Mouse (Mus musculus) cortical plate, adult 2 months (tissue): Measurements from ENCODE around the gene Gm19345. TPM values are rescaled to one million over a fixed set of nuclear protein-coding genes. Genes with fewer than 3 reads are reported as not detected.

Experiments
- H3K27ac ChIP-seq: fragments of 200-500 bp; 2 replicates; pipeline ENCODE4 v1.5.1; 2012; ENCODE audit warnings: low read length, control low read depth, inconsistent platforms; ENCODE audit not compliant: insufficient read depth
- H3K4me1 ChIP-seq: fragments of 200-500 bp; 2 replicates; pipeline ENCODE4 v1.6.1; 2011; ENCODE audit warnings: low read length; ENCODE audit not compliant: control insufficient read depth, insufficient read depth
- H3K4me3 ChIP-seq: fragments of 200-500 bp; 2 replicates; pipeline ENCODE4 v1.5.1; 2011; ENCODE audit warnings: mild to moderate bottlenecking, low read length, control low read depth; ENCODE audit not compliant: insufficient read depth
- CTCF ChIP-seq: fragments of 200-500 bp; IDR thresholded peaks from 2 replicates; pipeline ENCODE4 v1.5.1; 2011; ENCODE audit warnings: mild to moderate bottlenecking, control low read depth, low read length; ENCODE audit not compliant: insufficient read depth; ENCODE audit errors: extremely low read depth
- POLR2A ChIP-seq: fragments of 200-500 bp; IDR thresholded peaks from 2 replicates; pipeline ENCODE4 v1.6.1; 2011; ENCODE audit warnings: mild to moderate bottlenecking, low read length, control low read depth; ENCODE audit not compliant: insufficient read depth; ENCODE audit errors: extremely low read depth
- polyA plus RNA-seq: library from polyadenylated mRNA; depleted of rRNA; stranded (reverse); fragments of >200 nt; gene quantifications from 2 replicates; pipeline ENCODE4 v1.2.3, GENCODE M21; 2012; rRNA removed

Gene Gm19345
- polyA plus RNA-seq, 1 experiment = 3.9 TPM

- TF ChIP-seq POLR2A (no peak), CTCF (no peak)
- no peaks in the 10 kb centered on the region; the same call in 1 of the 2 replicates for H3K4me1 ChIP-seq
- H3K27ac ChIP-seq = no peak overlapping the region
- no peak overlapping the region for H3K4me3 ChIP-seq
Measured at GRCm38 (mm10) chr7:19871137-19871621, 19.4 kb downstream of the Gm19345 start.

GRCm38 (mm10) chr7:19871943-19872601 is 20.3 kb downstream of the Gm19345 start:
- Histone ChIP-seq H3K27ac (no peak overlapping the region), H3K4me1 (no peaks in the 10 kb centered on the region; the same call in 1 of the 2 replicates), H3K4me3 (no peak overlapping the region)
- TF ChIP-seq CTCF (peak; percentile 55), POLR2A (no peak)

- no peak for TF ChIP-seq POLR2A
- peak; percentile 51; the same call in 1 of the 2 replicates for TF ChIP-seq CTCF
- Histone ChIP-seq H3K27ac (no peak overlapping the region), H3K4me3 (no peak overlapping the region), H3K4me1 (no peaks in the 10 kb centered on the region; the same call in 1 of the 2 replicates)
Measured at GRCm38 (mm10) chr7:19875948-19876682, 24.3 kb downstream of the Gm19345 start.

DNA sequence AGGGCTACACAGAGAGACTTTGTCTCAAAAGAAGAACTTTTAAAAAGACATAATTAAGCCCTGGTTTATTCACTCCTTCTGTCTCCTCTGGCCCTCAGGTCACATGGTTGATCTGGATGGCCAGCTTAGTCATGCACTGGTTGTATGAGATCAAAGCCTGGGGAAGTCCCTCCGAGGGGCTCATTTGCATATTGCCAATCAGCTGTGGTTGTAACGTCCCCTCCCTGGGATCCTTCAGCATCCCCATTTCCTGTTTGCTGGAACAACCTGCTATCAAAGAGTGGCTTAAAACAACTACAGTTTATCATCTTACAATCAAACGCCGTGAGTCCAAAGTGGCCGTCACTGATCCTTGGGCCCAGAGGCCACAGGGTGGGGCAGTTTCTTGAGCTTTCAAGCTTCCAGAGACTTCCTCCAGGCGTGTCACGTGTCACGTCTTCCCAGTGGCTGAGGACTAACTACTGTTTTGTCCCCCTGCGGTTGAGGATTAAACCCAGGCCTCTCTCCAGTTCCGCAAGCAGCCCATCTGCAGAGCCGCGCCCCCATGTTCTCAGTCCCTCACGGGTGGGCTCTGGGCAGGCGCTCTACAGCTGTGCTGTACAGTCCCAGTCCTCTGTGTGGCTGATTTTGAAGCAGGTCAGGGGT is 25.1 kb downstream of the Gm19345 start:
- Histone ChIP-seq H3K4me3 (no peak overlapping the region), H3K4me1 (no peaks in the 10 kb centered on the region; the same call in 1 of the 2 replicates), H3K27ac (no peak overlapping the region)
- TF ChIP-seq CTCF (no peak), POLR2A (no peak)

DNA sequence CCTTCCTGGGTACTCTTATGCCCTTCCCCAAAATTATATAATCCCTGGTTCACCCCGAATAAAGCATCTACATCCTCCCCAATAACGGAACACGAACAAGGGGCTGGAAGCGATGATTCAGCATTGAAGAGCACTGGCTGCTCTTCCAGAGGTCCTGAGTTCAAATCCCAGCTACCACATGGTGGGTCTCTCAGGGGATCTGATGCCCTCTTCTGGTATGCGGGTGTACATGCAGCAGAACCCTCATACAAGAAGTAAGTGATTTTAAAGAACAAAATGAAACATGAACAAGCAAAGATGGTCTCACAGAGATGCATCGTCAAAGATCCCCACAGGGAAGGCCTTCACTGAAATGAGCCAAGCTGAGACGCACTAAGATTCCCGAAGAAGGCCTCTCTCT is 29.0 kb downstream of the Gm19345 start:
- Histone ChIP-seq H3K27ac (no peak overlapping the region), H3K4me1 (no peaks in the 10 kb centered on the region; the same call in 1 of the 2 replicates), H3K4me3 (no peak overlapping the region)
- TF ChIP-seq CTCF (no peak), POLR2A (no peak)

DNA sequence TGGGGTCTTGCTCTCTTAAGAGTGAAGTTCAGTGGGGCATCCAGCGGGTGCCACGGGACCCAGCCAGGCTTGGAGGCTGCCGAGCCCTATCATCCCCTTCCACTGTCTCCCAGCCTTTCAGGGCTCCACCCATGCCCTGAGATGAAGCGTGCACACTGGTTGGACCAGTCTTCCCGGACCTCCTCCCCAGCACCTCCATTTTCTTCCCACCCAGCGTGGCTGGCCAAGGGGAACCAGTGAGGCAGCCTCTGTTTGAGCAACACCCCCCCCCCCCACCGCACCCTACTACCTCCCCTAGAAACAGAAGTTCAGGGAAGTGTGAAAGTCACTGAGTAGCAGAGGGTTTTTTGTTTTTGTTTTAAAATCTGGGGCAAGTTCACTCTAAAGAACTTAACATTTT is 36.0 kb downstream of the Gm19345 start, which contains the start of gene Ceacam19:
TSS of gene Ceacam19 (minus strand) at position 117 of the 400 bp plus-strand sequence.
- TF ChIP-seq CTCF = no peak
- TF ChIP-seq POLR2A = no peak
- Histone ChIP-seq H3K4me1 (no peaks in the 10 kb centered on the region), H3K27ac (no peak within 1 kb of the TSS), H3K4me3 (no peak within 1 kb of the TSS)

DNA sequence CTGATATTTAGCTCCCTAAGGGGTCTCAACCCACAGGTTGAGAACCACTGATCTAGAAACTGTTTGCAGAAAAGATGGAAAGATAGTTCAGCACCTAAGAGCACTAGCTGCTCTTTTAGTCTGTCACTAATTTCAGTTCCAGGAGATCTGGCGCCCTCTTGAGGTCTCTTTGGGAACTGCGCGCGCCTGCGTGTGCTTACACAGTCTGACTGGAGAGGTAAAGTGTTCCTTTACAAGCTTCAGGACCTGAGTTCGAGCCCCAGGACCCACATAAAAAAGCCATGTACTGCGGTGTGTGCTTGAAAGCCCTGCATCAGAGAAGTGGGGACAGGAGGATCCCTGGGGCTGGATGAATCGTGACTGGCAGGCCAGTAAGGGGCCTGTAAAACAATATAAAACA is 38.1 kb downstream of the Gm19345 start:
- no peak for TF ChIP-seq POLR2A
- TF ChIP-seq CTCF = peak; percentile 46
- no peaks in the 10 kb centered on the region for H3K4me1 ChIP-seq
- no peak overlapping the region for H3K27ac ChIP-seq
- no peak overlapping the region for H3K4me3 ChIP-seq

Other genes starting within 250 kb of the Gm19345 start
- gene Clasrp, start 247.5 kb upstream of the Gm19345 start, polyA plus RNA-seq = 140 and 162 TPM in 2 replicates
- 6.4 and 6.6 TPM in 2 replicates for gene Relb, start 222.6 kb upstream of the Gm19345 start, polyA plus RNA-seq
- 146 and 147 TPM in 2 replicates for gene Clptm1, start 187.0 kb upstream of the Gm19345 start, polyA plus RNA-seq
- gene Apoc2, start 174.1 kb upstream of the Gm19345 start, polyA plus RNA-seq = not detected in 2 replicates
- not detected in 2 replicates for gene Gm44805, start 170.6 kb upstream of the Gm19345 start, polyA plus RNA-seq
- not detected in 2 replicates for gene Apoc4, start 170.5 kb upstream of the Gm19345 start, polyA plus RNA-seq
- 1.3 and 1.4 TPM in 2 replicates for gene Apoc1, start 159.3 kb upstream of the Gm19345 start, polyA plus RNA-seq
- 4,294 and 4,561 TPM in 2 replicates for gene Apoe, start 152.8 kb upstream of the Gm19345 start, polyA plus RNA-seq
- 108 TPM in 2 replicates for gene Tomm40, start 136.6 kb upstream of the Gm19345 start, polyA plus RNA-seq
- gene Nectin2, start 101.5 kb upstream of the Gm19345 start, polyA plus RNA-seq = 6.9 and 7.1 TPM in 2 replicates
- 23.0 and 24.4 TPM in 2 replicates for gene Bcam, start 81.0 kb upstream of the Gm19345 start, polyA plus RNA-seq
- gene Cblc, start 55.2 kb upstream of the Gm19345 start, polyA plus RNA-seq = not detected in 2 replicates
- gene Bcl3, start 29.2 kb upstream of the Gm19345 start, polyA plus RNA-seq = 0.42 and 0.53 TPM in 2 replicates
- gene Ceacam16, start 9.3 kb downstream of the Gm19345 start, polyA plus RNA-seq = not detected in 2 replicates
- not detected in 2 replicates for gene Ceacam19, start 36.0 kb downstream of the Gm19345 start, polyA plus RNA-seq
- 9.7 and 11.8 TPM in 2 replicates for gene Pvr, start 69.2 kb downstream of the Gm19345 start, polyA plus RNA-seq
- gene Igsf23, start 98.8 kb downstream of the Gm19345 start, polyA plus RNA-seq = not detected in 2 replicates
- gene Ceacam20, start 113.4 kb downstream of the Gm19345 start, polyA plus RNA-seq = not detected in 2 replicates
- gene Nlrp9b, start 139.5 kb downstream of the Gm19345 start, polyA plus RNA-seq = not detected in 2 replicates
- not detected in 2 replicates for gene Vmn1r91, start 247.7 kb downstream of the Gm19345 start, polyA plus RNA-seq